Mouse (Mus musculus): Measurements from ENCODE around the gene Vmn1r166. TPM values are rescaled to one million over a fixed set of nuclear protein-coding genes. Genes with fewer than 3 reads are reported as not detected.
"Not testable (repeated sequence)": the region's sequence is repeated elsewhere in the genome, so short reads cannot be mapped to it uniquely, and the experiment has no call there.

The Vmn1r166 gene
- not detected for total RNA-seq (2021)
- long read RNA-seq, experiment 1, result 0 reads
- long read RNA-seq, experiment 2, result 0 reads

DNA sequence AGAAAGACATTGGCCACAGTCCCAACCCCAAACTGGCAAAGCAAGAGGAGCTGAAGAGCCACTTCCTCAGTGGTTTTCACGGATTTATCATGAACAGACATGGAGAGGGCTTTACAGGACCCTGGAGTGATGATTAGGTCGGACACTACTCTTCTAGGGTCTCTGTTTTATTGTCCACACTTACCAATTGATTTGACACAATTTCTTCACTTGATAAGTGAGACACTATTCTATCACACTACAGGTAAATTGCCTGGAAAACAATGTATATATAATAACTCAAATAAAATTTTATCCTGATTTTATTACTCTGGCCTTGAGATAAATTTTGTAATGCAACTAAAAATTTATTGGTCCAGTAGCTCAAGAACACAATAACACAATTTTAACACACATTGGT is at the start of gene Vmn1r166:
TSS of gene Vmn1r166 (minus strand) at position 101 of the 400 bp plus-strand sequence.
- not testable (repeated sequence) for DNase-seq

DNA sequence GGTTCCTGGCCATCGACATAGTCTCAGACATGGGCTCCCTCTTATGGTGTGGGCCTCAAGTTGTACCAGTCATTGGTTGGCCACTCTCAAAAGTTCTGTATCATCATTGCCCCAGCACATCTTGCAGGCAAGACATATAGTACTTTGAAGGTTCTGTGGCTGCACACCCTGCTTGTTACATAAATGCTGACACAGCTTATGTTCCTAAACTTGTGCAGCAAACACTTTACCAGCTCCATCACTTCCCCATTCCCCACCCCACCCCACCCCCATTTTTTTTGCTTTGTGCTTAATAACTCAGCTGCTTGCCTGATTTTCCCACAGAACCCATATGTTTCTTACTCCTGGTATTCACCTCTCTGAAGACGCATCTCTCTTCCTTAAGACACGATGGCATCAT is 49.4 kb upstream of the Vmn1r166 start, which contains the start of gene Nlrp4e:
TSS of gene Nlrp4e (plus strand) at position 301 of the 400 bp plus-strand sequence.
- not testable (repeated sequence) for DNase-seq

DNA sequence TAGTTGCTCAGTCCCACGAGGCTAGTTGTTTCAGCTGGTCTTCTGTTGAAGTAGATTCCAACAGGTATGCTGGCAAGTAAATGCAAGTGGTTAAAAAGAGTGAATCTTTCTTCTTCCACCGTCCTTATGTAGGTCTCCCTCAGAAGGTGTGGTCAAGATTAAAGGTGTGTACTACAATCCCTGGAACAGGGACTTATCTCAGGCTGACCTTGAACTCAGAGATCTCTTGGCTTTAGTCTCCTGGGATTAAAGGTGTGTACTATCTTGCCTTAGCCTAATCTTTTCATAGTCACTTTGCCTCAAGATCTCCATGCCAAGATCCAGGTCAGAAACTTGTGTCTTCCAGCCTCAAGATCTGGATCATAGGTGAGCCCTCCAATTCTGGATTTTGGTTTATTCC is 27.3 kb upstream of the Vmn1r166 start, which contains the start of gene Gm6902:
TSS of gene Gm6902 (minus strand) at position 101 of the 400 bp plus-strand sequence.
- DNase-seq, result not testable (repeated sequence)

DNA sequence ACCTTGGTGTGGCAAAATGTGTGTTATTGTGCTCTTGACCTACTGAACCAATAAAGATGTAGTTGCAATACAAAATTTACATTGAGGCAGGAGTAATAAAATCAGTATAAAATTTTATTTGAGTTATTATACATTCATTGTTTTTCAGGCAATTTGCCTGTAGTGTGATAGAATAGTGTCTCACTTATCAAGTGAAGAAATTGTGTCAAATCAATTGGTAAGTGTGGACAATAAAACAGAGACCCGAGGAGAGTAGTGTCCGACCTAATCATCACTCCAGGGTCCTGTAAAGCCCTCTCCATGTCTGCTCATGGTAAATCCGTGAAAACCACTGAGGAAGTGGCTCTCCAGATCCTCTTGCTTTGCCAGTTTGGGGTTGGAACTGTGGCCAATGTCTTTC is 34.5 kb downstream of the Vmn1r166 start, which contains the start of gene Vmn1r165:
TSS of gene Vmn1r165 (plus strand) at position 301 of the 400 bp plus-strand sequence.
- DNase-seq, result not testable (repeated sequence)

Other genes starting within 250 kb of the Vmn1r166 start
- gene Gm4216, start 231.8 kb downstream of the Vmn1r166 start, total RNA-seq (2021), result not detected
- not detected for gene Vmn1r163, start 196.1 kb downstream of the Vmn1r166 start, total RNA-seq (2021)
- not detected for gene Gm8720, start 184.2 kb downstream of the Vmn1r166 start, total RNA-seq (2021)
- not detected for gene Gm10662, start 107.2 kb downstream of the Vmn1r166 start, total RNA-seq (2021)
- not detected for gene Vmn1r165, start 34.4 kb downstream of the Vmn1r166 start, total RNA-seq (2021)
- gene Gm6902, start 27.2 kb upstream of the Vmn1r166 start, total RNA-seq (2021), result not detected
- gene Nlrp4e, start 49.5 kb upstream of the Vmn1r166 start, total RNA-seq (2021), result not detected
- not detected for gene Nlrp5, start 134.2 kb upstream of the Vmn1r166 start, total RNA-seq (2021)

Measured in heart, adult 18-20 months (tissue).